Mouse (Mus musculus): Measurements from ENCODE around the gene Pitpna.

DNA sequence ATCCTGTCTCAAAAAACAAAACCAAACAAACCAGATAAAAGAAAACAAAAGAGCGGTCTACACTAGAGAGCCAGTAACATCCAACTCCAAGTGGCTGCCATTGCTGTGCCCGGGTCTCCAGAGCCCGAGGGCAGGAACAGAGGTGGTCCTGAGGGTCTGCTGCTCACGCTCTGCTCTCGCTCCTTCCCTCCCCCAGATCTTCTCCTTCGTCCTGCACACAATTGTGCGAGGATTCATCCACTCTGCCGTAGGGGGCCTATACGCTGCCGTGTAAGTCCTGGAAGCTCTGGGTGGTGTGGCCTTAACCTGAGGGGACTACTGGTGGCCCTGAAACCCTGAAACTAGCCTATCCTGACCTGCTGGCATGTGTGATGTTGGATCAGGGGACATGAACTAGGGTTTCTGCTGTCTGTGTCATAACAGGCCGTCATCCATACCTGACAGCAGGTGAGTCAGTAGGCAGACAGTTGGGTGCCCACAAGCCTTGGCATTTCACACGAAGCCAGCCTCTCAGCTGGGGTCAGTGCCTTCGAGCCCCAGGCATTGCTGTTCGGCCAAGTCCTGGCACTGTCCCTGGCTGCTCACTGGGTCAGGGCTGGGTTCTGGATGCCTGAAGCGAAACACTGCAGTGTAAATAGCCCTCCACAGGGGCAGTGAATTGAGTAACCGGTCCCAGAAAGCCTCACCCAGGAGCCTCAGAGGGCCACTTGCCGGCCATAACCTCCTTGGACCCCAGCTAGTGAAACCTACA is 17.3 kb upstream of the Pitpna start:
- TF ChIP-seq POLR2A (IDR thresholded peaks at IDR 0.05; ENCODE audit: borderline replicate concordance, extremely low read depth, low read depth, low read length) (no peak), CTCF (IDR thresholded peaks at IDR 0.05; ENCODE audit: insufficient read depth, low read length) (no peak)

All from lung, adult 2 months (tissue).